7 mouse cellular contexts compared by ENCODE assay signal in the genomic region with DNA sequence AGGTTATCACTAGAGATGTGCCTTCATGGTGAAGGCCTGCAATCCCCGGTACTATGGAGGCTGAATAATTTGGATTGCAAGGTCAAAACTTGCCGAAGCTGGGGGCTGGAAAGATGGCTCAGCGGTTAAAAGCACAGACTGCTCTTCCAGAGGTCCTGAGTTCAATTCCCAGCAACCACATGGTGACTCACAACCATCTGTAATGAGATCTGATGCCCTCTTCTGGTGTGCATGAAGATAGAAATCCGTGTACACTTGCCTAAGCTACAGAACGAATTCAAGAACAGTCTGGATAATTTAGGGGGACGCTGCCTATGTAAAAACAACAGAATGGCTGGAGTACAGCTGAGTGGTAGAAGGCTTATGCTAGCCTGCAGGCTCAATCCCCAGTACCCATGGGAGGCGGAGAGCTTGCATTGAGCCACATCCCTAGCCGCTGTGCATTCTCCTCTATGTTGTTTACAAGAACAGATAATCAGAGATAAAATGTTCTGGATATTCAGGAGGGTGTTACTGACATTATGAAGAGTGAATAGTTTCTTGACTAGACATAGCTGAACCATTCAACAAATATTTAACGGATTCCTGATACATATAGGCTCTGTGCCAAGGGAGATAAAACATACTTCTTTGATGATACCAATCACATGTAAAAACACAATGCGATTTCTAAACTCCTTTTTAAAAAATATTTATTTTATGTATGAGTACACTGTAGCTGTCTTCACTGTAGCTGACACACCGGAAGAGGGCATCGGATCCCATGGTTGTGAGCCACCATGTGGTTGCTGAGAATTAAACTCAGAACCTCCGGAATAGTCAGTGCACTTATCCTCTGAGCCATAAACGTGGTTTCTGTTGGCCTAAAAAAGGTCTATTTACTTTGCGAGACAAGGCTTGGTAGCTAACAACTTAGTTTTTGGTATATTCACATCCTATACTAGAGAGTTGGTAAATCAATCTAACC. TPM values are rescaled to one million over a fixed set of nuclear protein-coding genes. Genes with fewer than 3 reads are reported as not detected.
DNase-seq lines count a peak whose midpoint lies in the region; TF ChIP-seq lines count a peak whose summit lies in the region.

No protein-coding gene starts in this region.

- H3K79me2 ChIP-seq in C2C12 (ENCODE audit: control insufficient read depth, insufficient read depth) (peaks cover 88% of the 10 kb centered on the region), macrophage (ENCODE audit: inconsistent target) (peaks cover 74% of the 10 kb centered on the region)

- TF ChIP-seq CTCF in C2C12 (IDR thresholded peaks at IDR 0.05; ENCODE audit: control insufficient read depth, insufficient read depth, insufficient read length), result no peak

- peak overlapping the region; percentile 41 for H3K4me3 ChIP-seq in C2C12 (ENCODE audit: insufficient read depth, poor library complexity, severe bottlenecking)
- H3K4me3 ChIP-seq in macrophage (ENCODE audit: inconsistent target), result peak overlapping the region; percentile 59

- peak overlapping the region; percentile 87 for H3K27ac ChIP-seq in macrophage

- H3K27me3 ChIP-seq in C2C12 (ENCODE audit: control insufficient read depth, insufficient read depth, insufficient read length), result no peaks in the 10 kb centered on the region

- H3ac ChIP-seq in C2C12 (ENCODE audit: control insufficient read depth, insufficient read length, low read depth), result peak overlapping the region; percentile 85

- WGBS in macrophage (ENCODE audit: missing documents), result 45% methylated on average over 15 of the region's 15 CpGs

- H3K79me3 ChIP-seq in C2C12 (ENCODE audit: low read depth), result peaks cover 53% of the 10 kb centered on the region

- peak; percentile 81 for DNase-seq in 416B (ENCODE audit: low read depth)
- DNase-seq in cerebellum, adult 9-11 months, result peak; percentile 59
- DNase-seq in heart, adult 8-10 months (ENCODE audit: low spot score), result peak; percentile 31
- peak; percentile 44 for DNase-seq in kidney, postnatal 10 days
- DNase-seq in thymus, postnatal 14 days, result peak; percentile 52

- peaks cover 26% of the 10 kb centered on the region for H3K36me3 ChIP-seq in C2C12 (ENCODE audit: control insufficient read depth, insufficient read depth)
- no peaks in the 10 kb centered on the region for H3K36me3 ChIP-seq in macrophage (ENCODE audit: inconsistent target)

TF ChIP-seq in C2C12, 6 proteins besides CTCF, POLR2A, EP300 and RAD21:
- TF ChIP-seq MYOG (IDR thresholded peaks at IDR 0.05; ENCODE audit: control insufficient read depth, extremely low read depth, insufficient read length) (no peak), FOSL1 (IDR thresholded peaks at IDR 0.05; ENCODE audit: insufficient read depth, low read length, poor library complexity, severe bottlenecking) (no peak), MAX (IDR thresholded peaks at IDR 0.05) (peak; percentile 69), MYOD1 (IDR thresholded peaks at IDR 0.05; ENCODE audit: control insufficient read depth, insufficient read length, low read depth) (no peak), CEBPB (IDR thresholded peaks at IDR 0.05; ENCODE audit: low read depth) (no peak), USF1 (IDR thresholded peaks at IDR 0.05; ENCODE audit: low read depth) (no peak)
TF ChIP-seq in C2C12: peak in this region for 1.

RNA-seq across cellular contexts. Expression of gene Asxl2, which starts 1.0 kb away (rescaled TPM):
- 5.9 TPM for polyA plus RNA-seq in C2C12 (2012; fragmentation: generic; extraction: Trizol)
- total RNA-seq in heart, adult 8-10 months (2022), result 10 to 100 TPM; 18.3 to 26.2 (median 22.3) TPM
- 100 to 1,000 TPM in 24 of 26 experiments, 10 to 100 TPM in 2; 91.5 to 291 (median 245) TPM for total RNA-seq in macrophage (2018; cell fraction: chromatin; rRNA removed)
- 10 to 100 TPM; 16.3 to 48.2 (median 39.4) TPM for total RNA-seq in macrophage (2018; cell fraction: cytosol; rRNA removed)
- 100 to 1,000 TPM in 17 of 26 experiments, 10 to 100 TPM in 9; 66.2 to 231 (median 132) TPM for total RNA-seq in macrophage (2018; cell fraction: nucleus; rRNA removed)
- polyA plus RNA-seq in macrophage (2018), result 15.3 to 18.7 TPM (median 18.4 TPM) in 3 replicates

Comparison
In these comparisons a context has a peak if more than half of its experiments do, and no peak if none do; other contexts are left out.
1. Peak in every context shown above with its lines: DNase-seq, H3K4me3 ChIP-seq and H3K27ac ChIP-seq.
2. DNase-seq: peak in every context shown above with its lines; median percentile 81 in 416B; 59 in cerebellum, adult 9-11 months; 52 in thymus, postnatal 14 days; 44 in kidney, postnatal 10 days; 31 in heart, adult 8-10 months.